Mouse (Mus musculus) liver, embryonic 13.5 days (tissue): ENCODE data around the gene Frem2. TPM values are rescaled to one million over a fixed set of nuclear protein-coding genes. Genes with fewer than 3 reads are reported as not detected.

ENCODE experiments used
- ATAC-seq: fragments of 200-750 bp; cut with Nextera tagmentation; 2 replicates; pipeline ENCODE4 v1.8.0; 2017; ENCODE audit warnings: low read depth, mild to moderate bottlenecking, moderate number of reproducible peaks, moderate library complexity
- DNase-seq: peaks from one replicate; pipeline ENCODE4 v3.0.0; 2022
- H3K27ac ChIP-seq: fragments of 300-500 bp; sonication (generic); 2 replicates; pipeline ENCODE4 v1.5.1; 2015; ENCODE audit warnings: moderate library complexity, mild to moderate bottlenecking, inconsistent platforms
- H3K27me3 ChIP-seq: fragments of 300-500 bp; sonication (generic); 2 replicates; pipeline ENCODE4 v1.6.1; 2015; ENCODE audit warnings: mild to moderate bottlenecking, inconsistent platforms
- H3K36me3 ChIP-seq: fragments of 300-500 bp; sonication (generic); 2 replicates; pipeline ENCODE4 v1.6.1; 2015; ENCODE audit warnings: mild to moderate bottlenecking, inconsistent platforms
- H3K4me1 ChIP-seq: fragments of 300-500 bp; sonication (generic); replicated peaks from 2 replicates; pipeline ENCODE4 v1.6.1; 2015; ENCODE audit warnings: inconsistent platforms
- H3K4me2 ChIP-seq: fragments of 300-500 bp; sonication (generic); 2 replicates; pipeline ENCODE4 v1.6.1; 2015; ENCODE audit warnings: inconsistent platforms, mild to moderate bottlenecking, moderate library complexity
- H3K4me3 ChIP-seq: fragments of 300-500 bp; sonication (generic); replicated peaks from 2 replicates; pipeline ENCODE4 v1.5.1; 2015; ENCODE audit warnings: mild to moderate bottlenecking, inconsistent platforms
- H3K9ac ChIP-seq: fragments of 300-500 bp; sonication (generic); 2 replicates; pipeline ENCODE4 v1.6.1; 2015; ENCODE audit warnings: mild to moderate bottlenecking, inconsistent platforms
- H3K9me3 ChIP-seq: fragments of 300-500 bp; sonication (generic); replicated peaks from 2 replicates; pipeline ENCODE4 v1.6.1; 2016; ENCODE audit warnings: inconsistent platforms
- WGBS: fragments of 180-500 bp; shearing (Covaris S2); methylation state at CpG from one replicate; pipeline ENCODE4 v1.1.7; 2015; ENCODE audit not compliant: insufficient replicate concordance; 5-methylcytosine and 5-hydroxymethylcytosine counted together
- polyA plus RNA-seq: library from polyadenylated mRNA; unstranded; fragments of >200 nt; fragmentation: Nextera tagmentation; extraction: Ambion mirVana; gene quantifications from 2 replicates; pipeline ENCODE4 v1.2.1, GENCODE M21; 2015

The Frem2 gene
- polyA plus RNA-seq, 1 experiment from 2014 or later, result 0.39 TPM

DNA sequence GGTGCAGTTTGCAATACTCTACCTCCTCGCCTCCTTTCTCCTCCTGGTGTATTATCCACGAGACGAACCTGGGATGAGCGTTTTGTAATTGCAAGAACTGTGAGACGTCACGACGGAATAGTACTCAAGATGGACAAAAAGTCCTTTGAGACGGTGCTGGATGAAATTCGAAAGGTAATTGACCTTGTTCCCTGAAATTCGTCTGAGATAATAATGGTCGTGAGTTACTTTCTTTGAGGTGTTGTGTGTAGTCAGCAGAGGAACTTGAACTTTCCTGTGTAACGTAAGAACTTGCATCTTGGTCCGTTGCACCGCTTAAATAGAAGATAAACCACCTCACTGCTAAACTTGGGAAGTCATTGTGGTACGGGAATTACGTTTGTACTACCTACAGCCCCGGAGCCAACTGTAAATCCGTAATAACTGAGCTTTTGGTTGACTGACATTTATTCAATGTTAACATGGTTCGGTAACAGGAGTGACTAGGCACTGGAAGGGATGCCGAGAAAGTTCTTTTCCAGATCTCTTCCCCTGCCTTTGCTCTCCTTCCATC, 192.9 kb downstream of the Frem2 start:
- H3K27ac ChIP-seq, result peak overlapping the region; percentile 85; the same call in 1 of the 2 replicates
- peak overlapping the region; percentile 86 for H3K9ac ChIP-seq
- H3K4me2 ChIP-seq, result peak overlapping the region; percentile 80
- ATAC-seq (no peak), DNase-seq (no peak)
- peaks cover 30% of the 10 kb centered on the region for H3K36me3 ChIP-seq
- peak overlapping the region; percentile 93 for H3K4me3 ChIP-seq
- H3K4me1 ChIP-seq, result peaks cover 56% of the 10 kb centered on the region
- under 1% methylated on average over 20 of the region's 20 CpGs for WGBS
- no peaks in the 10 kb centered on the region for H3K9me3 ChIP-seq
- H3K27me3 ChIP-seq, result no peaks in the 10 kb centered on the region

Other genes with a start within 250 kb of the Frem2 start
- 4.0 and 5.0 TPM in 2 replicates for gene Nhlrc3, start 194.0 kb downstream of the Frem2 start, polyA plus RNA-seq
- gene Proser1, start 193.7 kb downstream of the Frem2 start, polyA plus RNA-seq, result 4.9 and 5.4 TPM in 2 replicates
- gene Stoml3, start 168.7 kb downstream of the Frem2 start, polyA plus RNA-seq, result not detected in 2 replicates
- not detected in 2 replicates for gene Gm10985, start 187.7 kb upstream of the Frem2 start, polyA plus RNA-seq
- 74.4 and 87.4 TPM in 2 replicates for gene Ufm1, start 206.5 kb upstream of the Frem2 start, polyA plus RNA-seq